Mouse (Mus musculus): ENCODE data around the gene Baiap2. TPM values are rescaled to one million over a fixed set of nuclear protein-coding genes. Genes with fewer than 3 reads are reported as not detected.

The Baiap2 gene
- polyA plus RNA-seq, 1 experiment from 2014 or later = 17.7 TPM

GRCm38 (mm10) chr11:120017011-120017410 lies 74.4 kb downstream of the Baiap2 start:
- Histone ChIP-seq H3K27me3 (ENCODE audit: control insufficient read depth, insufficient read depth, low read length) (peaks cover 2% of the 10 kb centered on the region; the same call in 1 of the 2 replicates), H3K27ac (replicated peaks; ENCODE audit: low read depth, low read length) (no peak overlapping the region), H3K9ac (ENCODE audit: low read length) (0 out of 2 replicates have a peak overlapping the region, but pooled peaks have one; percentile 3), H3K36me3 (ENCODE audit: control insufficient read depth, insufficient read depth, low read length) (no peaks in the 10 kb centered on the region), H3K4me3 (ENCODE audit: low read depth, low read length) (no peak overlapping the region), H3K9me3 (ENCODE audit: control insufficient read depth, low read length) (no peaks in the 10 kb centered on the region), H3K4me1 (ENCODE audit: control insufficient read depth, insufficient read depth, low read length) (peaks cover 11% of the 10 kb centered on the region), H3K4me2 (ENCODE audit: low read depth, severe bottlenecking) (no peak overlapping the region)
- ATAC-seq (ENCODE audit: insufficient number of reproducible peaks, low FRiP score, low TSS enrichment, low read depth) (no peak), DNase-seq (ENCODE audit: low spot score) (no peak)
- WGBS = 83% methylated on average over 8 of the region's 8 CpGs

- Histone ChIP-seq H3K27me3 (ENCODE audit: control insufficient read depth, insufficient read depth, low read length) (no peaks in the 10 kb centered on the region), H3K4me1 (ENCODE audit: control insufficient read depth, insufficient read depth, low read length) (peaks cover 9% of the 10 kb centered on the region), H3K4me3 (ENCODE audit: low read depth, low read length) (no peak overlapping the region), H3K27ac (replicated peaks; ENCODE audit: low read depth, low read length) (no peak overlapping the region), H3K9me3 (ENCODE audit: control insufficient read depth, low read length) (no peaks in the 10 kb centered on the region), H3K9ac (ENCODE audit: low read length) (no peak overlapping the region), H3K4me2 (ENCODE audit: low read depth, severe bottlenecking) (no peak overlapping the region), H3K36me3 (ENCODE audit: control insufficient read depth, insufficient read depth, low read length) (no peaks in the 10 kb centered on the region)
- WGBS = 65% methylated on average over 23 of the region's 23 CpGs
- DNase-seq (ENCODE audit: low spot score) = no peak
- no peak for ATAC-seq (ENCODE audit: insufficient number of reproducible peaks, low FRiP score, low TSS enrichment, low read depth)
Observed at GRCm38 (mm10) chr11:120019542-120020440, 77.2 kb downstream of the Baiap2 start.

- Histone ChIP-seq H3K4me2 (ENCODE audit: low read depth, severe bottlenecking) (no peak overlapping the region), H3K9me3 (ENCODE audit: control insufficient read depth, low read length) (no peaks in the 10 kb centered on the region), H3K27me3 (ENCODE audit: control insufficient read depth, insufficient read depth, low read length) (no peaks in the 10 kb centered on the region), H3K9ac (ENCODE audit: low read length) (no peak overlapping the region), H3K27ac (replicated peaks; ENCODE audit: low read depth, low read length) (no peak overlapping the region), H3K4me3 (ENCODE audit: low read depth, low read length) (no peak overlapping the region), H3K4me1 (ENCODE audit: control insufficient read depth, insufficient read depth, low read length) (peaks cover 9% of the 10 kb centered on the region), H3K36me3 (ENCODE audit: control insufficient read depth, insufficient read depth, low read length) (no peaks in the 10 kb centered on the region)
- WGBS = 93% methylated on average over 16 of the region's 16 CpGs
- DNase-seq (ENCODE audit: low spot score) = no peak
- no peak for ATAC-seq (ENCODE audit: insufficient number of reproducible peaks, low FRiP score, low TSS enrichment, low read depth)
Observed at GRCm38 (mm10) chr11:120021367-120021766, 78.8 kb downstream of the Baiap2 start.

- WGBS = 46% methylated on average over 8 of the region's 8 CpGs
- Histone ChIP-seq H3K36me3 (ENCODE audit: control insufficient read depth, insufficient read depth, low read length) (no peaks in the 10 kb centered on the region), H3K4me2 (ENCODE audit: low read depth, severe bottlenecking) (no peak overlapping the region), H3K9ac (ENCODE audit: low read length) (no peak overlapping the region), H3K4me1 (ENCODE audit: control insufficient read depth, insufficient read depth, low read length) (peaks cover 9% of the 10 kb centered on the region), H3K4me3 (ENCODE audit: low read depth, low read length) (no peak overlapping the region), H3K27me3 (ENCODE audit: control insufficient read depth, insufficient read depth, low read length) (no peaks in the 10 kb centered on the region), H3K9me3 (ENCODE audit: control insufficient read depth, low read length) (no peaks in the 10 kb centered on the region), H3K27ac (replicated peaks; ENCODE audit: low read depth, low read length) (no peak overlapping the region)
- DNase-seq (ENCODE audit: low spot score) = no peak
- ATAC-seq (ENCODE audit: insufficient number of reproducible peaks, low FRiP score, low TSS enrichment, low read depth) = no peak
Observed at GRCm38 (mm10) chr11:120022216-120022615, 79.7 kb downstream of the Baiap2 start.

GRCm38 (mm10) chr11:120022841-120023240 lies 80.3 kb downstream of the Baiap2 start:
- ATAC-seq (ENCODE audit: insufficient number of reproducible peaks, low FRiP score, low TSS enrichment, low read depth) (no peak), DNase-seq (ENCODE audit: low spot score) (no peak)
- no peaks in the 10 kb centered on the region for H3K27me3 ChIP-seq (ENCODE audit: control insufficient read depth, insufficient read depth, low read length)
- H3K4me3 ChIP-seq (ENCODE audit: low read depth, low read length) = no peak overlapping the region
- peaks cover 9% of the 10 kb centered on the region for H3K4me1 ChIP-seq (ENCODE audit: control insufficient read depth, insufficient read depth, low read length)
- no peaks in the 10 kb centered on the region for H3K36me3 ChIP-seq (ENCODE audit: control insufficient read depth, insufficient read depth, low read length)
- H3K4me2 ChIP-seq (ENCODE audit: low read depth, severe bottlenecking) = no peak overlapping the region
- 63% methylated on average over 12 of the region's 12 CpGs for WGBS
- H3K27ac ChIP-seq (replicated peaks; ENCODE audit: low read depth, low read length) = no peak overlapping the region
- no peak overlapping the region for H3K9ac ChIP-seq (ENCODE audit: low read length)
- H3K9me3 ChIP-seq (ENCODE audit: control insufficient read depth, low read length) = no peaks in the 10 kb centered on the region

- H3K4me1 ChIP-seq (ENCODE audit: control insufficient read depth, insufficient read depth, low read length) = peaks cover 3% of the 10 kb centered on the region; the same call in 1 of the 2 replicates
- H3K9me3 ChIP-seq (ENCODE audit: control insufficient read depth, low read length) = no peaks in the 10 kb centered on the region
- no peaks in the 10 kb centered on the region for H3K27me3 ChIP-seq (ENCODE audit: control insufficient read depth, insufficient read depth, low read length)
- H3K4me2 ChIP-seq (ENCODE audit: low read depth, severe bottlenecking) = no peak overlapping the region
- H3K9ac ChIP-seq (ENCODE audit: low read length) = no peak overlapping the region
- no peaks in the 10 kb centered on the region for H3K36me3 ChIP-seq (ENCODE audit: control insufficient read depth, insufficient read depth, low read length)
- WGBS = 84% methylated on average over 3 of the region's 3 CpGs
- DNase-seq (ENCODE audit: low spot score) (no peak), ATAC-seq (ENCODE audit: insufficient number of reproducible peaks, low FRiP score, low TSS enrichment, low read depth) (no peak)
- no peak overlapping the region for H3K4me3 ChIP-seq (ENCODE audit: low read depth, low read length)
- H3K27ac ChIP-seq (replicated peaks; ENCODE audit: low read depth, low read length) = no peak overlapping the region
Observed at GRCm38 (mm10) chr11:120026941-120027340, 84.4 kb downstream of the Baiap2 start.

GRCm38 (mm10) chr11:120028319-120029092 lies 85.9 kb downstream of the Baiap2 start:
- WGBS = 82% methylated on average over 18 of the region's 18 CpGs
- Histone ChIP-seq H3K9me3 (ENCODE audit: control insufficient read depth, low read length) (no peaks in the 10 kb centered on the region), H3K36me3 (ENCODE audit: control insufficient read depth, insufficient read depth, low read length) (no peaks in the 10 kb centered on the region), H3K4me3 (ENCODE audit: low read depth, low read length) (no peak overlapping the region), H3K4me2 (ENCODE audit: low read depth, severe bottlenecking) (no peak overlapping the region), H3K27ac (replicated peaks; ENCODE audit: low read depth, low read length) (no peak overlapping the region), H3K9ac (ENCODE audit: low read length) (no peak overlapping the region), H3K27me3 (ENCODE audit: control insufficient read depth, insufficient read depth, low read length) (no peaks in the 10 kb centered on the region), H3K4me1 (ENCODE audit: control insufficient read depth, insufficient read depth, low read length) (no peaks in the 10 kb centered on the region)
- ATAC-seq (ENCODE audit: insufficient number of reproducible peaks, low FRiP score, low TSS enrichment, low read depth) (no peak), DNase-seq (ENCODE audit: low spot score) (no peak)

- ATAC-seq (ENCODE audit: insufficient number of reproducible peaks, low FRiP score, low TSS enrichment, low read depth) = no peak
- H3K4me1 ChIP-seq (ENCODE audit: control insufficient read depth, insufficient read depth, low read length) = no peaks in the 10 kb centered on the region
- no peaks in the 10 kb centered on the region for H3K36me3 ChIP-seq (ENCODE audit: control insufficient read depth, insufficient read depth, low read length)
- H3K27me3 ChIP-seq (ENCODE audit: control insufficient read depth, insufficient read depth, low read length) = no peaks in the 10 kb centered on the region
- no peaks in the 10 kb centered on the region for H3K9me3 ChIP-seq (ENCODE audit: control insufficient read depth, low read length)
- 54% methylated on average over 9 of the region's 9 CpGs for WGBS
- no peak for DNase-seq (ENCODE audit: low spot score)
- H3K4me2 ChIP-seq (ENCODE audit: low read depth, severe bottlenecking) = no peak overlapping the region
- no peak overlapping the region for H3K4me3 ChIP-seq (ENCODE audit: low read depth, low read length)
- H3K9ac ChIP-seq (ENCODE audit: low read length) = no peak overlapping the region
- no peak overlapping the region for H3K27ac ChIP-seq (replicated peaks; ENCODE audit: low read depth, low read length)
Observed at GRCm38 (mm10) chr11:120029431-120030144, 87.0 kb downstream of the Baiap2 start.

Data from limb, embryonic 11.5 days (tissue).